In genomic region chr11:69117737-69118695, GRCm38 (mm10) we compare ENCODE assay signal across 8 mouse cellular contexts. TPM values are rescaled to one million over a fixed set of nuclear protein-coding genes. Genes with fewer than 3 reads are reported as not detected.
DNase-seq lines count a peak whose midpoint lies in the region; ATAC-seq lines count a peak whose summit lies in the region.

No protein-coding gene starts in this region.

- DNase-seq in B cell, adult 2 months = peak; percentile 71 to 72
- DNase-seq in T-cell, adult 2 months (ENCODE audit: low spot score) = peak; percentile 67
- DNase-seq in embryo, embryonic 9.5 days (ENCODE audit: extremely low spot score) = peak; percentile 74
- peak; percentile 74 for DNase-seq in kidney, postnatal 10 days
- DNase-seq in thymus, postnatal 14 days = peak; percentile 81

- under 1% methylated on average over 45 of the region's 45 CpGs for WGBS in heart, embryonic 12.5 days
- under 1% methylated on average over 45 of the region's 45 CpGs for WGBS in lung, embryonic 15.5 days
- WGBS in neural tube, embryonic 15.5 days = under 1% methylated on average over 43 of the region's 45 CpGs

- peaks cover 29% of the 10 kb centered on the region for H3K4me1 ChIP-seq in heart, embryonic 12.5 days (replicated peaks)
- peaks cover 38% of the 10 kb centered on the region for H3K4me1 ChIP-seq in lung, embryonic 15.5 days
- peaks cover 50% of the 10 kb centered on the region for H3K4me1 ChIP-seq in neural tube, embryonic 15.5 days

- no peaks in the 10 kb centered on the region for H3K27me3 ChIP-seq in heart, embryonic 12.5 days (replicated peaks)
- H3K27me3 ChIP-seq in lung, embryonic 15.5 days = no peaks in the 10 kb centered on the region
- peaks cover 17% of the 10 kb centered on the region for H3K27me3 ChIP-seq in neural tube, embryonic 15.5 days (replicated peaks)

- peak overlapping the region; percentile 90 for H3K4me2 ChIP-seq in heart, embryonic 12.5 days
- H3K4me2 ChIP-seq in lung, embryonic 15.5 days = peak overlapping the region; percentile 94
- peak overlapping the region; percentile 97 for H3K4me2 ChIP-seq in neural tube, embryonic 15.5 days

- peak; percentile 28; the same call in 1 of the 2 replicates for ATAC-seq in heart, embryonic 12.5 days (ENCODE audit: insufficient number of reproducible peaks, low FRiP score)
- ATAC-seq in lung, embryonic 15.5 days (ENCODE audit: borderline replicate concordance, extremely low read depth, low FRiP score, low TSS enrichment) = no peak
- ATAC-seq in neural tube, embryonic 15.5 days (ENCODE audit: low FRiP score) = no peak

- H3K36me3 ChIP-seq in heart, embryonic 12.5 days = no peaks in the 10 kb centered on the region
- H3K36me3 ChIP-seq in lung, embryonic 15.5 days = no peaks in the 10 kb centered on the region
- H3K36me3 ChIP-seq in neural tube, embryonic 15.5 days = no peaks in the 10 kb centered on the region

- H3K9me3 ChIP-seq in heart, embryonic 12.5 days (replicated peaks) = no peaks in the 10 kb centered on the region
- H3K9me3 ChIP-seq in lung, embryonic 15.5 days = no peaks in the 10 kb centered on the region
- H3K9me3 ChIP-seq in neural tube, embryonic 15.5 days (replicated peaks) = no peaks in the 10 kb centered on the region

- H3K27ac ChIP-seq in heart, embryonic 12.5 days (ENCODE audit: poor library complexity, severe bottlenecking) = peak overlapping the region; percentile 84
- peak overlapping the region; percentile 89 for H3K27ac ChIP-seq in lung, embryonic 15.5 days
- peak overlapping the region; percentile 80 for H3K27ac ChIP-seq in neural tube, embryonic 15.5 days (replicated peaks)

- H3K9ac ChIP-seq in heart, embryonic 12.5 days = peak overlapping the region; percentile 83
- H3K9ac ChIP-seq in lung, embryonic 15.5 days = peak overlapping the region; percentile 59
- H3K9ac ChIP-seq in neural tube, embryonic 15.5 days (replicated peaks) = peak overlapping the region; percentile 87

- peak overlapping the region; percentile 73 for H3K4me3 ChIP-seq in heart, embryonic 12.5 days
- H3K4me3 ChIP-seq in lung, embryonic 15.5 days = peak overlapping the region; percentile 66
- H3K4me3 ChIP-seq in neural tube, embryonic 15.5 days (replicated peaks) = peak overlapping the region; percentile 85

RNA-seq across cellular contexts. Expression of gene Hes7, which starts 2.2 kb away (rescaled TPM):
- 0.70 and 0.81 TPM in 2 replicates for polyA plus RNA-seq in heart, embryonic 12.5 days (2016; fragmentation: Nextera tagmentation; extraction: Ambion mirVana)
- 0.52 and 0.60 TPM in 2 replicates for polyA plus RNA-seq in lung, embryonic 15.5 days (2015; fragmentation: Nextera tagmentation; extraction: Ambion mirVana)
- 0.68 and 1.0 TPM in 2 replicates for polyA plus RNA-seq in neural tube, embryonic 15.5 days (2015; fragmentation: Nextera tagmentation; extraction: Ambion mirVana)

RNA-seq across cellular contexts. Expression of gene 9130213A22Rik, which starts 4.4 kb away (rescaled TPM):
- 0.42 and 0.65 TPM in 2 replicates for polyA plus RNA-seq in heart, embryonic 12.5 days (2016; fragmentation: Nextera tagmentation; extraction: Ambion mirVana)
- 0.36 and 0.57 TPM in 2 replicates for polyA plus RNA-seq in lung, embryonic 15.5 days (2015; fragmentation: Nextera tagmentation; extraction: Ambion mirVana)
- polyA plus RNA-seq in neural tube, embryonic 15.5 days (2015; fragmentation: Nextera tagmentation; extraction: Ambion mirVana) = 0.63 TPM in 2 replicates

RNA-seq across cellular contexts. Expression of gene Aloxe3, which starts 7.7 kb away (rescaled TPM):
- polyA plus RNA-seq in heart, embryonic 12.5 days (2016; fragmentation: Nextera tagmentation; extraction: Ambion mirVana) = 0.17 and 0.54 TPM in 2 replicates
- 0.16 and 0.53 TPM in 2 replicates for polyA plus RNA-seq in lung, embryonic 15.5 days (2015; fragmentation: Nextera tagmentation; extraction: Ambion mirVana)
- polyA plus RNA-seq in neural tube, embryonic 15.5 days (2015; fragmentation: Nextera tagmentation; extraction: Ambion mirVana) = 4.3 and 6.1 TPM in 2 replicates

RNA-seq across cellular contexts. Expression of gene Per1, which starts 23.0 kb away (rescaled TPM):
- 9.4 and 9.8 TPM in 2 replicates for polyA plus RNA-seq in heart, embryonic 12.5 days (2016; fragmentation: Nextera tagmentation; extraction: Ambion mirVana)
- 21.7 and 24.0 TPM in 2 replicates for polyA plus RNA-seq in lung, embryonic 15.5 days (2015; fragmentation: Nextera tagmentation; extraction: Ambion mirVana)
- 10.0 and 11.9 TPM in 2 replicates for polyA plus RNA-seq in neural tube, embryonic 15.5 days (2015; fragmentation: Nextera tagmentation; extraction: Ambion mirVana)

RNA-seq across cellular contexts. Expression of gene Vamp2, which starts 29.7 kb away (rescaled TPM):
- 97.2 and 100 TPM in 2 replicates for polyA plus RNA-seq in heart, embryonic 12.5 days (2016; fragmentation: Nextera tagmentation; extraction: Ambion mirVana)
- 61.6 and 66.6 TPM in 2 replicates for polyA plus RNA-seq in lung, embryonic 15.5 days (2015; fragmentation: Nextera tagmentation; extraction: Ambion mirVana)
- polyA plus RNA-seq in neural tube, embryonic 15.5 days (2015; fragmentation: Nextera tagmentation; extraction: Ambion mirVana) = 347 and 355 TPM in 2 replicates
